Mouse (Mus musculus) kidney, embryonic 16.5 days (tissue): Measurements from ENCODE around the gene Got2. TPM values are rescaled to one million over a fixed set of nuclear protein-coding genes. Genes with fewer than 3 reads are reported as not detected.

Experiments used
- ATAC-seq: fragments of 200-750 bp; cut with Nextera tagmentation; 2 replicates; pipeline ENCODE4 v1.8.0; 2017; ENCODE audit warnings: moderate TSS enrichment; ENCODE audit not compliant: low FRiP score, low TSS enrichment
- H3K27ac ChIP-seq: fragments of 300-500 bp; sonication (generic); 2 replicates; pipeline ENCODE4 v1.5.1; 2014; ENCODE audit warnings: low read length
- H3K27me3 ChIP-seq: fragments of 300-500 bp; sonication (generic); 2 replicates; pipeline ENCODE4 v1.6.1; 2014; ENCODE audit warnings: low read length, control low read depth, mixed read lengths; ENCODE audit not compliant: insufficient read depth
- H3K36me3 ChIP-seq: fragments of 300-500 bp; sonication (generic); 2 replicates; pipeline ENCODE4 v1.6.1; 2014; ENCODE audit warnings: low read length, control low read depth, mixed read lengths; ENCODE audit not compliant: insufficient read depth
- H3K4me1 ChIP-seq: fragments of 300-500 bp; sonication (generic); 2 replicates; pipeline ENCODE4 v1.6.1; 2014; ENCODE audit warnings: low read length, control low read depth, mixed read lengths; ENCODE audit not compliant: insufficient read depth
- H3K4me2 ChIP-seq: fragments of 300-500 bp; sonication (generic); replicated peaks from 2 replicates; pipeline ENCODE4 v1.6.1; 2014; ENCODE audit warnings: low read depth, low read length
- H3K4me3 ChIP-seq: fragments of 300-500 bp; sonication (generic); 2 replicates; pipeline ENCODE4 v1.5.1; 2014; ENCODE audit warnings: mild to moderate bottlenecking, low read length
- H3K9ac ChIP-seq: fragments of 300-500 bp; sonication (generic); replicated peaks from 2 replicates; pipeline ENCODE4 v1.6.1; 2014; ENCODE audit warnings: low read length
- H3K9me3 ChIP-seq: fragments of 300-500 bp; sonication (generic); 2 replicates; pipeline ENCODE4 v1.6.1; 2016; ENCODE audit warnings: low read length, control low read depth
- WGBS: fragments of 180-500 bp; shearing (Covaris S2); extraction: QIAGEN DNeasy Blood & Tissue Kit; methylation state at CpG from one replicate; pipeline ENCODE4 v1.1.7; 2014; 5-methylcytosine and 5-hydroxymethylcytosine counted together
- polyA plus RNA-seq: library from polyadenylated mRNA; unstranded; fragments of >200 nt; fragmentation: Nextera tagmentation; extraction: Ambion mirVana; gene quantifications from 2 replicates; pipeline ENCODE4 v1.2.1, GENCODE M21; 2015

Gene Got2
- polyA plus RNA-seq, 1 experiment from 2014 or later: 286 TPM

GRCm38 (mm10) chr8:95893701-95894100 lies 5.4 kb upstream of the Got2 start:
- H3K4me1 ChIP-seq: no peaks in the 10 kb centered on the region
- 81% methylated on average over 5 of the region's 5 CpGs for WGBS
- H3K27me3 ChIP-seq: no peaks in the 10 kb centered on the region
- no peak overlapping the region for H3K27ac ChIP-seq
- no peak for ATAC-seq
- H3K4me3 ChIP-seq: no peak overlapping the region
- H3K36me3 ChIP-seq: no peaks in the 10 kb centered on the region
- no peak overlapping the region for H3K9ac ChIP-seq
- H3K9me3 ChIP-seq: no peaks in the 10 kb centered on the region
- H3K4me2 ChIP-seq: no peak overlapping the region

- H3K9me3 ChIP-seq: no peaks in the 10 kb centered on the region
- H3K4me1 ChIP-seq: peaks cover 34% of the 10 kb centered on the region
- peak; percentile 96 for ATAC-seq
- peak overlapping the region; percentile 82 for H3K9ac ChIP-seq
- peak overlapping the region; percentile 92 for H3K4me3 ChIP-seq
- no peaks in the 10 kb centered on the region for H3K27me3 ChIP-seq
- H3K4me2 ChIP-seq: peak overlapping the region; percentile 82
- no peaks in the 10 kb centered on the region for H3K36me3 ChIP-seq
- peak overlapping the region; percentile 84 for H3K27ac ChIP-seq
- WGBS: under 1% methylated on average over 38 of the region's 38 CpGs
These were observed 616 bp downstream of the Got2 start for GRCm38 (mm10) chr8:95887578-95888284.

- Histone ChIP-seq H3K9ac (peak overlapping the region; percentile 82), H3K4me2 (peak overlapping the region; percentile 82), H3K27ac (peak overlapping the region; percentile 84), H3K4me3 (peak overlapping the region; percentile 92), H3K9me3 (no peaks in the 10 kb centered on the region), H3K4me1 (peaks cover 34% of the 10 kb centered on the region), H3K36me3 (no peaks in the 10 kb centered on the region), H3K27me3 (no peaks in the 10 kb centered on the region)
- no peak for ATAC-seq
- 51% methylated on average over 17 of the region's 17 CpGs for WGBS
These were observed 1.4 kb downstream of the Got2 start for GRCm38 (mm10) chr8:95886647-95887577.

GRCm38 (mm10) chr8:95885966-95886365 lies 2.4 kb downstream of the Got2 start:
- H3K9ac ChIP-seq: no peak overlapping the region
- no peaks in the 10 kb centered on the region for H3K27me3 ChIP-seq
- H3K27ac ChIP-seq: no peak overlapping the region
- no peak overlapping the region for H3K4me3 ChIP-seq
- H3K9me3 ChIP-seq: no peaks in the 10 kb centered on the region
- peak overlapping the region; percentile 82 for H3K4me2 ChIP-seq
- H3K4me1 ChIP-seq: peaks cover 34% of the 10 kb centered on the region
- whole genome bisulfite sequencing: 58% methylated on average over 5 of the region's 5 CpGs
- no peak for ATAC-seq
- H3K36me3 ChIP-seq: no peaks in the 10 kb centered on the region

GRCm38 (mm10) chr8:95885271-95885841 lies 3.0 kb downstream of the Got2 start:
- Histone ChIP-seq H3K9ac (no peak overlapping the region), H3K4me1 (peaks cover 34% of the 10 kb centered on the region), H3K9me3 (no peaks in the 10 kb centered on the region), H3K36me3 (no peaks in the 10 kb centered on the region), H3K4me2 (no peak overlapping the region), H3K27me3 (no peaks in the 10 kb centered on the region), H3K4me3 (no peak overlapping the region), H3K27ac (0 out of 2 replicates have a peak overlapping the region, but pooled peaks have one; percentile 10)
- WGBS: 64% methylated on average over 5 of the region's 5 CpGs
- no peak for ATAC-seq

- H3K9ac ChIP-seq: no peak overlapping the region; the same call in 1 of the 2 replicates
- H3K4me1 ChIP-seq: peaks cover 34% of the 10 kb centered on the region
- no peaks in the 10 kb centered on the region for H3K9me3 ChIP-seq
- 60% methylated on average over 12 of the region's 12 CpGs for WGBS
- no peaks in the 10 kb centered on the region for H3K36me3 ChIP-seq
- peak; percentile 25; the same call in 1 of the 2 replicates for ATAC-seq
- peak overlapping the region; percentile 35 for H3K4me2 ChIP-seq
- H3K27ac ChIP-seq: peak overlapping the region; percentile 72; the same call in 1 of the 2 replicates
- H3K4me3 ChIP-seq: peak overlapping the region; percentile 5; the same call in 1 of the 2 replicates
- no peaks in the 10 kb centered on the region for H3K27me3 ChIP-seq
These were observed 3.9 kb downstream of the Got2 start for GRCm38 (mm10) chr8:95884491-95884890.

GRCm38 (mm10) chr8:95882191-95882590 lies 6.2 kb downstream of the Got2 start:
- Histone ChIP-seq H3K9me3 (no peaks in the 10 kb centered on the region), H3K9ac (no peak overlapping the region), H3K27me3 (no peaks in the 10 kb centered on the region), H3K4me3 (no peak overlapping the region), H3K36me3 (peaks cover 5% of the 10 kb centered on the region; the same call in 1 of the 2 replicates), H3K4me1 (peaks cover 45% of the 10 kb centered on the region), H3K4me2 (no peak overlapping the region), H3K27ac (no peak overlapping the region)
- no peak for ATAC-seq
- WGBS: 85% methylated on average over 9 of the region's 9 CpGs

- H3K27ac ChIP-seq: no peak overlapping the region
- no peak overlapping the region for H3K4me3 ChIP-seq
- H3K9me3 ChIP-seq: no peaks in the 10 kb centered on the region
- no peak for ATAC-seq
- H3K9ac ChIP-seq: no peak overlapping the region
- H3K4me2 ChIP-seq: no peak overlapping the region
- peaks cover 11% of the 10 kb centered on the region for H3K36me3 ChIP-seq
- 76% methylated on average over 3 of the region's 3 CpGs for WGBS
- peaks cover 39% of the 10 kb centered on the region for H3K4me1 ChIP-seq
- no peaks in the 10 kb centered on the region for H3K27me3 ChIP-seq
These were observed 6.8 kb downstream of the Got2 start for GRCm38 (mm10) chr8:95881576-95881975.

- no peak for ATAC-seq
- H3K27me3 ChIP-seq: no peaks in the 10 kb centered on the region
- no peak overlapping the region for H3K27ac ChIP-seq
- H3K4me2 ChIP-seq: no peak overlapping the region
- H3K9ac ChIP-seq: no peak overlapping the region
- 86% methylated on average over 4 of the region's 4 CpGs for WGBS
- H3K36me3 ChIP-seq: peaks cover 26% of the 10 kb centered on the region
- peaks cover 23% of the 10 kb centered on the region for H3K4me1 ChIP-seq
- H3K9me3 ChIP-seq: no peaks in the 10 kb centered on the region
- no peak overlapping the region for H3K4me3 ChIP-seq
These were observed 8.5 kb downstream of the Got2 start for GRCm38 (mm10) chr8:95879823-95880222.
